40 mouse cellular contexts compared by ENCODE assay signal in the genomic region with DNA sequence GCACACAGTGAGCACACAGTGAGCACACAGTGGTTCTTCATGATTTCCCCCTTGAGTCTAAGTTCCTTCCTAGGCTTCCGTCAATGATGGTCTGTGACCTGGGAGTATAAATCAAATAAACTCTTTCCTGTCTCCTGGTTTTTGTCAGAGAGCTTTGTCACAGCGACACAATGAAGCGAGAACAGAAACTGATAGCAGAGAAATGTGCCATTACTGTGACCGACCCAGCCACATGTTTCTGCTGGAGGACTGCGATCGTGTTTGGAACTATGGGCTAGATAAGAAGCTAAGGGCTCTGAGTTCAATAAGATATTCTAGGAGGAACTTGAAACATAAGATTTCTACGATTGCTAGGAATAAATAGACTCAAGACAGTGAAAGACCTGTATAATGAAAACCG. TPM values are rescaled to one million over a fixed set of nuclear protein-coding genes. Genes with fewer than 3 reads are reported as not detected.
"Had no signal": no experiment of that assay in that cellular context is flagged by ENCODE, and none has a peak within 500 bp of the region (broad histone marks: within the 10 kb centered on the region; RNA-seq: fewer than 3 reads in every experiment).

No protein-coding gene starts in this region.

- H3K4me3 ChIP-seq: heart, adult 2 months; heart, embryonic 10.5 days; hindbrain, embryonic 13.5 days; hindbrain, embryonic 15.5 days; kidney, embryonic 15.5 days; limb, embryonic 13.5 days; limb, embryonic 15.5 days; liver, embryonic 12.5 days had no signal

- ATAC-seq: forebrain, postnatal 0 days; hindbrain, postnatal 0 days; intestine, embryonic 16.5 days; liver, embryonic 12.5 days had no signal

- DNase-seq: forebrain, postnatal 0 days; gastrocnemius, postnatal 14 days; gastrocnemius, postnatal 36 days; heart, adult 2 months; heart, postnatal 36 days; kidney, adult 11 months; kidney, adult 2 months; kidney, adult 9 months; kidney, postnatal 14 days; kidney, postnatal 36 days; layer of hippocampus, adult 9-11 months; layer of hippocampus, postnatal 36 days; left cerebral cortex, postnatal 4 days had no signal

- H3K27ac ChIP-seq: heart, adult 2 months; heart, embryonic 10.5 days; hindbrain, embryonic 13.5 days; hindbrain, embryonic 15.5 days; hindbrain, postnatal 0 days; kidney, embryonic 15.5 days; kidney, postnatal 0 days; limb, embryonic 13.5 days; limb, embryonic 15.5 days; liver, embryonic 12.5 days; liver, embryonic 14.5 days had no signal

- H3K4me1 ChIP-seq: heart, embryonic 10.5 days; hindbrain, embryonic 13.5 days; hindbrain, embryonic 15.5 days; kidney, embryonic 15.5 days; limb, embryonic 13.5 days; limb, embryonic 15.5 days; liver, embryonic 12.5 days had no signal

- H3K27me3 ChIP-seq: hindbrain, embryonic 13.5 days; hindbrain, embryonic 15.5 days; kidney, embryonic 15.5 days; limb, embryonic 13.5 days; limb, embryonic 15.5 days; liver, embryonic 12.5 days had no signal

- H3K36me3 ChIP-seq: heart, embryonic 10.5 days; hindbrain, embryonic 13.5 days; hindbrain, embryonic 15.5 days; kidney, embryonic 15.5 days; limb, embryonic 13.5 days; limb, embryonic 15.5 days; liver, embryonic 12.5 days had no signal

- H3K9me3 ChIP-seq: heart, embryonic 10.5 days; hindbrain, embryonic 13.5 days; hindbrain, embryonic 15.5 days; kidney, embryonic 15.5 days; limb, embryonic 13.5 days; limb, embryonic 15.5 days; liver, embryonic 12.5 days had no signal

- H3K4me2 ChIP-seq: hindbrain, embryonic 13.5 days; hindbrain, embryonic 15.5 days; kidney, embryonic 15.5 days; limb, embryonic 13.5 days; limb, embryonic 15.5 days; liver, embryonic 12.5 days had no signal

- H3K9ac ChIP-seq: forebrain, postnatal 0 days; hindbrain, embryonic 13.5 days; hindbrain, embryonic 15.5 days; kidney, embryonic 15.5 days; limb, embryonic 13.5 days; limb, embryonic 15.5 days; liver, embryonic 12.5 days; liver, embryonic 14.5 days had no signal

RNA-seq across cellular contexts. Expression of a gene that starts 36.3 kb away (rescaled TPM):
- total RNA-seq: forebrain, postnatal 0 days; gastrocnemius, adult 18-20 months; gastrocnemius, adult 8-10 months; gastrocnemius, postnatal 14 days; gastrocnemius, postnatal 36 days; heart, adult 2 months; heart, postnatal 10 days; heart, postnatal 36 days; hematopoietic stem cell, adult 5-6 weeks; hindbrain, postnatal 0 days; layer of hippocampus, adult 18-20 months; layer of hippocampus, adult 8-10 months; layer of hippocampus, postnatal 14 days; layer of hippocampus, postnatal 36 days; left cerebral cortex, adult 18-20 months; left cerebral cortex, adult 8-10 months; left cerebral cortex, postnatal 10 days; left cerebral cortex, postnatal 25 days; left cerebral cortex, postnatal 4 days; liver, adult 2 months had no signal
- polyA plus RNA-seq: forebrain, postnatal 0 days; hindbrain, embryonic 11.5 days; hindbrain, embryonic 13.5 days; hindbrain, embryonic 15.5 days; hindbrain, postnatal 0 days; kidney, adult 2 months; kidney, embryonic 15.5 days; kidney, postnatal 0 days; large intestine, adult 2 months; limb, embryonic 11.5 days; limb, embryonic 15.5 days; liver, adult 2 months; liver, embryonic 12.5 days; liver, embryonic 14.5 days; liver, embryonic 16.5 days had no signal
